Mouse (Mus musculus) spleen, postnatal 0 days (tissue): Measurements from ENCODE around the gene Parp14. TPM values are rescaled to one million over a fixed set of nuclear protein-coding genes. Genes with fewer than 3 reads are reported as not detected.

ENCODE experiments used
- polyA plus RNA-seq: library from polyadenylated mRNA; unstranded; fragments of >200 nt; fragmentation: Nextera tagmentation; extraction: Ambion mirVana; gene quantifications from 2 replicates; pipeline ENCODE4 v1.2.1, GENCODE M21; 2015

Parp14 gene
- polyA plus RNA-seq: 4.6 and 6.9 TPM in 2 replicates

GRCm38 (mm10) chr16:35871048-35871851 is at the start of gene Parp14:
Parp14 (minus strand) TSS chr16:35871544.

Other genes with a start within 250 kb of the Parp14 start
- gene Dirc2, start 102.2 kb downstream of the Parp14 start, polyA plus RNA-seq: 8.5 and 10.0 TPM in 2 replicates
- 16.0 and 17.9 TPM in 2 replicates for gene Hspbap1, start 101.2 kb downstream of the Parp14 start, polyA plus RNA-seq
- gene Parp9, start 66.9 kb upstream of the Parp14 start, polyA plus RNA-seq: 15.9 and 18.4 TPM in 2 replicates
- gene Dtx3l, start 67.6 kb upstream of the Parp14 start, polyA plus RNA-seq: 6.4 and 7.8 TPM in 2 replicates
- 24.0 and 24.6 TPM in 2 replicates for gene Kpna1, start 107.2 kb upstream of the Parp14 start, polyA plus RNA-seq
- 4.4 and 4.8 TPM in 2 replicates for gene Wdr5b, start 169.6 kb upstream of the Parp14 start, polyA plus RNA-seq
- 156 and 159 TPM in 2 replicates for gene Fam162a, start 200.1 kb upstream of the Parp14 start, polyA plus RNA-seq
- 42.3 and 45.4 TPM in 2 replicates for gene Ccdc58, start 200.1 kb upstream of the Parp14 start, polyA plus RNA-seq